Mouse (Mus musculus): ENCODE measurements around the gene Tbc1d12.
"Not testable (repeated sequence)": the region's sequence is repeated elsewhere in the genome, so short reads cannot be mapped to it uniquely, and the experiment has no call there.

Tbc1d12 gene

DNA sequence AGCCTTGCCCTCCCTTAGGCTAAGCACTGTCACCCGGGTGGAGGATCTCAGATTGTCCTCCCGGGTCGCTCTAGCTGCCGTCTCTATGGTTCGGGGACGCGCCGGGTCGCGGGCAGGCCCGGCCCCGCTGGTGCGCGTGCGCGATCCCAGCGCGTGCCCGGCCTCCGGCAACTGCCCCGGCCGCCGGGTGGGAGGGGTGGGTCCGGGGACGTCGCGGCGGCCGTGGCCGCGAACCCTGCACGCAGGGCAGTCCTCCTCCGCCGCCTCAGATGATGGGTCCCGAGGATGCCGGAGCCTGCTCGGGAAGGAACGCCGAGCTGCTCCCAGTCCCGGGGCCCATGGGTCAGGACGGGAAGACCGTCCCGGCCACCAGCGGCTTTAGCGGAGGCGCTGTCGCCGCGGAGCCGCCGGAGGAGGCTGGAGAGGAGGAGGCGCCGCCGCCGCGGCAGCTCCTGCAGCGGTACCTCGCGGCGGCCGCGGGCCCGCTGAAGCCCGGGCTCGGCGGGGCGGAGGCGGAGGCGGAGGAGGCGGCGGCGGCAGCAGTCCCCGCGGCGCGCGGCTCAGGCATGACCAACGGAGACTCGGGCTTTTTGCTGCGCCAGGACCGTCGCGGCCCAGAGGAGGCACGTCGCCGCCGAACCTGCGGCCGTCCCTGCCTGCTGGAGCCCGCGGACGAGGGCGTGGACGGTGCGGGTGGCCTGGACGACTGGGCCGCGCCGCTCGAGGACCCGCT lies at the start of gene Tbc1d12:
Gene Tbc1d12, plus strand, starts transcription at position 142 of the 733 bp plus-strand sequence.
- peak; percentile 91 for DNase-seq

DNA sequence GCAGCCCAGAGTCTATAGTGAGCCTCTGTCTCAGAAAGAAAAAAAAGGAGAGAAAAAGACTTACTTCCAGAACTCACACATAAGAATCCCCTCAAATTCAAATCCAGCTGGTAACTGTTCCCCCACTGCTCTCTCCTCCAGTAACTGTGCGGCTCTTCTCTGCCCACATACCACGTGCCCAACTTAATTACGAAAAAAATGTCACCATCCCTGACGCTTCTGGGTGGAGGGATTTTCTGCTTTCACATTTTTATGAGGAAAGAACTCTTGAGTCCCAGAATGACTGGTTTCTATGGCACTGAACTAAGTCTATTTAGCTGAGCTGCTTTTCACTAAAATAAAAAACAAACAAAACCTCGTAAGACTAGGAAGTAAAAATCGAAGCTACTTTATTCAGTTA lies 48.6 kb upstream of the Tbc1d12 start:
- no peak for DNase-seq

DNA sequence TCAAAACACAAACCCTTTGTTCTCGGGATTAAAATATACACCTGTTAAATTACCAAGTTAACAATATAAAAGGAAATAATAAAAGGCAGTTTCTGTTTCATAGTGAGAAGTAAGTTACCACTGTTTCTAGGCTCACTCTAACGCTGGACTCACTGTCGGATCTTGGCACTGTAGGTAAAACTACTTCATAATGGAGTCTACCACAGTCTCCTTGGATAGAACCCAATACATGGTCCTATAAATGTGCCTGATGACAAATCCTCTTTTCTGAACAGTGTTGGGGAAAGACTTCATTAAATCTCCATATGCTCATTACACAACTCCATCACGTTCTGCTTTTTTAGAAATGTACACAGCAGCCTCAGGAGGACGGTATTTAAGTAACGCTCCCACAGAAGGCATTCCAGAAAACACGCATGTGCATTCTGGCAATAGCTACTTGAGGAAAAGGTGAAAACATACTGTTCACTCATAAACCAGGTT lies 42.8 kb upstream of the Tbc1d12 start:
- DNase-seq = no peak

DNA sequence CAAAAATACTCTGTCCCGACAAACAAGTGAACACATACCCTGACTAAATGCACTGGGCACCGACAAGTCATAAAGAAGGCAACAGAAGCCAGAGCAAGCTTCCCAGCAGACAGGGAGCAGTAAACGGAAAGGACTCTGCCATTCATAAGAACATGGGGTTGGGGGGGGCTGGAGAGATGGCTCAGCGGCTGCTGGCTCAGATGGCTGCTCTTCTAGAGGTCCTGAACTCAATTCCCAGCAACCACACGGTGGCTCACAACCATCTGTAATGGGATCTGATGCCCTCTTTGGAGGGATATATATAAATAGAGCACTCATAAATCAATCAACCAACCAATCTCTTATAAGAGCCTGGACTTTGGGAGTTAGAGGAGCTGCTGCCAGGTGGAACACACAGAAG lies 39.8 kb upstream of the Tbc1d12 start:
- DNase-seq = no peak

DNA sequence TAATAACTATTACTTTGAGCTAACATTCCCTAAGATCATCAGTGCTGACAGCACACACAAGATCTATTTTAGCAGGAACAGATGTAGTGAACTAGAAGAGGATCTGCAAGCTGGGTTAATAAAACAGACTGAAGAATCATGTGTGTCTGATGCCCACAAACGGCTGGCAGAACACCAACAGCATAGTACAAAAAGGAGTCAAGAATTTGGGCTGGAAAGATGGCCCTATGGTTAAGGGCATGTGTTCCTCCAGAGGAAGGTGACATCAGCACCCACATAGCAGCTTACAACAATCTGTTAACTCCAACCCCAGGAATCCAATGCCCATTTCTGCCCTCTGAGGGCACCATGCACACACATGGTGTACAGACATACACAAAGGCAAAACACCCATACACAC lies 38.1 kb upstream of the Tbc1d12 start:
- DNase-seq = no peak

DNA sequence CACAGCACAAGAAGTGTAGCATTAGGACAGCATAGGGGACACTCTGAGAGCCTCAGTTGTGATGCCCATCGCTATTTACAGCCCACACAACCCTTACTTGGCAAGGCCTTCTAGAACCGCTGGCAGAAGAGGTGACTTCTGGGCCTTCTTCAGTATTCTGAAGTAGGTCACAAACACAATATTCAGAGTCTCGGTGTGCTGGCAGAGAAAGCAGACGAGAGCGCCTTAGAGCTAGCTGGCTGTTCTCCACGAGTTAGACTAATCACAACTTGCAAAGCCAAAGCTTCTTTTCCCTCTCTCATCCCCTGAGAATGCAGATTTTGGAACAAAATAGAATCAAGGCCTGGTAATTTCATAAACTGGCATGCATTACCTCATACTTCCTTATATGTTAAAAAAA lies 37.6 kb upstream of the Tbc1d12 start:
- no peak for DNase-seq

DNA sequence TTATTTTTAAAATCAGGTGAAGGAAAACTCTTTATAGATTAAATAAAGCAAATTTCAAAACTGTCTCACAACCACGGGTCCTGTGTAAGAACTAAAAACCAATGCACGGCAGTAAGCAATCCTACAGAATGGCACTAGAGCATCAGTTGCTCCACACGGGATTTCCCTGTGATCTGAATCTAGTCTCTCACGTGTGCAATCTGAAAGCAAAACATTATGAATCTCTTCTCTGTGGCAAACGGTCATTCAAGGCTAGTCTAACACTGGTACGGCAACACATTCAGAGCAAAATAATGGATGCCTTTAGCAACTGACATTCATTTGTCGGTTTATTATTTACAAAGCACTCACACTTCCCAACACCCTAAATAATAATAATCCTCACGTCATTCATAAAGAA lies 18.2 kb upstream of the Tbc1d12 start:
- DNase-seq = no peak

DNA sequence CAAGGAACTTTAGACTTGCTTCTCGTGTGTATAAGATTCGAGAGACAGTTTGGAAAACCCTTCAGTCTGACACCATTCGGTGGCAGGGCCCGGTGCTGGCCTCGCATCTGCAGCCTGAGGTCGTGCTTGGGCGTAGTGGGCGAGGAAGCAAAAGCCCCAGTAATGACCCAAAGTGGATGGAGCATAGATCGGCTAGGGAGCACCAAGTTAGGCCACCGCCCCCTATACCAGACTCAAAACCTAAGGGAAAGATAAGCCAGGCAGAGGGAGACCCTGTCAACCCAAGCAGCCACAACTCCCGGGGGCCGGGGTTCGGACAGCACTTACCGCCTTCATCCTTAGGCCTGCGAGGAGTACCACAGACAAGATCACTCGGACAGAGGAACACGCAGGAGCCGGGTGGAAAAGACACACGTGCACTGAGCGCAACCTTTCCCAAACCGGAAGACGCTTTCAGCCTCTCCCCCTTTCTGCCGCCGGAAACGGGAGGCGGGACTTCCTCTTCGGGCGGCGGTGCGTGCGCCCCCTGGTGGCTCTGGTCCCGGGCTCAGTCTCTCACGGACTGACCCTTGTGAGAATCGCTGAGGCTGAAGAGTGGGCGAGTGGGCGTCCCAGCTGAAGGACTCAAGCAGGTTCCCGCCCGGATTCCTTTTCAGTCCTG lies 17.5 kb upstream of the Tbc1d12 start, which contains the start of gene Noc3l:
Gene Noc3l, minus strand, starts transcription at position 472 of the 661 bp plus-strand sequence.
- peak; percentile 99 for DNase-seq

DNA sequence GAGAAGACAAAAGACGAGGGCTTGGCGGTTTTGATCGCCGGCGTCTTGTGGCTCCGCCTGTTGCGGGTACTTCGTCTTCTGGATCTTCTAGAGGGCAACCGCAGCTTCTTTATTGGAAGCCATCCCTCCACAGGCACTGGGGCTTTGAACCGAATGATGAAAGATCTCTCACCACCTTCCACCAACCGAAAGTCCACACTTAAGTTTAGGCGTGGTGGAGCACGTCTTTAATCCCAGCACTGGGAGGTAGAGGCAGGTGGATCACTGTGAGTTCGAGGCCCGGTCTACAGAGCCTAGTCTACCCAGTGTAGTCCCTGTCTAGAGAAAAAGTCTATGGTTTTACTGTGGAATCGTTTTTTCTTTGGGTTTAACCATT lies 17.0 kb upstream of the Tbc1d12 start:
- no peak for DNase-seq

DNA sequence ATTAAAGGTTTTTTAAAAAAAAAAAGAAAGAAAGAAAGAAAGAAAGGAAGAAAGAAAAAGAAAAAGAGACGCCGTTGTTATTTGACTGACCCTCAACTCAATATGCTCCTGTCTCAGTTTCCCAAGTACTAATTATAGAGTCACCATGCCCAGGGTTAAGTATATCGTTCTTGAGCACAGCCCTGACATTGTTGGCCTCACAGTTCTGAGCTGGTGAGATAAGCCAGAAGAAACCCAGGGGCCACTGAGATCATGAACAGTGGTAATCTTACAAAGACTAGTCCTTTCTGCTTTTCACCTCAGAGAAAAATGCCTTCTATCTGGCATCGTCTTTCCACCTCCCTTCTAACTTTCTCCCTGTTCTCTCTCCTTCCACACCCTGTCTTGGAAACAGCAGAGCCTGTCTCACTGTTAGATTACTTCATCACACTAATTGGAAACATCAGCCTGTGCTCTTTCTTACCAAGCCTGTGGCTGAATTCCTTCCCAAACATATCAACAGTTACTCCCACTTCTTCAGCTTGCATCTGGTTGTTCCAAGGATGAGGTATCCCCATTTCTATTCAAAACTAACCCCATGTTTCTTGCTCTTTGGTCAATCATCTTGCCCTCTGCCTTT lies 16.1 kb upstream of the Tbc1d12 start:
- DNase-seq = no peak

DNA sequence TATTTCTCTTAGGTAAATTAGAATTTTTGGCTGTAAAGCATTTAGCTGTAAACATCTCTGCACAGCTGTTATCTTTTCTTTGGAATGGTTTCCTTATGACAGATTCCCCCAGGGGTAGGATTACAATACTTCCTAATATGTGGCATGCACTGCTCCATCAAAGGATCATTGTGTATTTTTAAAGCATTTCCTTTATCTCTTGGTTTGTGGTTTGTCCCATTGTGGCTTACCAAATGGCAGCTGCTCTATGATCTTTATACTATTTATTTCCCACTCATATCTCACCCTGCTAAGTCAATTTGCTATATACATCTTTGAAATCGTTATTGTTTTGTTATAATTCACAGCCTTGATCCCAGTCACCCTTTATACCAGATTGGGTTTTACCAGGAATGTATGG lies 3.2 kb upstream of the Tbc1d12 start:
- DNase-seq = no peak

DNA sequence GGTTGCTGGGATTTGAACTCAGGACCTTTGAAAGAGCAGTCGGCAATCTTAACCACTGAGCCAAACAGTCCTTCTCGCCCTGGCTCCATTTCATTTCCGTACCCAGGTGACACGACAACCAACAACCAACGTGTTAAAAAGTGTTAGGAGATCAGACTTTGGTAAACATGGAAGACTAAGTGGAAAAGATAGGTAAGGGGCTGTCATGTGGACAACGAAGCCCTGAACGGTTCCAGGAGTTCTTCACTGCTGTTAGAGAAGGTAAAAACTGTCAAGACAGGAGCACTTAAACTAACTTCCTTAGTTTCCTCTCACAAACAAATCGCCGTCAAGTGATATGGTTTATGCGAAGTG lies 318 bp upstream of the Tbc1d12 start:
- DNase-seq = no peak

DNA sequence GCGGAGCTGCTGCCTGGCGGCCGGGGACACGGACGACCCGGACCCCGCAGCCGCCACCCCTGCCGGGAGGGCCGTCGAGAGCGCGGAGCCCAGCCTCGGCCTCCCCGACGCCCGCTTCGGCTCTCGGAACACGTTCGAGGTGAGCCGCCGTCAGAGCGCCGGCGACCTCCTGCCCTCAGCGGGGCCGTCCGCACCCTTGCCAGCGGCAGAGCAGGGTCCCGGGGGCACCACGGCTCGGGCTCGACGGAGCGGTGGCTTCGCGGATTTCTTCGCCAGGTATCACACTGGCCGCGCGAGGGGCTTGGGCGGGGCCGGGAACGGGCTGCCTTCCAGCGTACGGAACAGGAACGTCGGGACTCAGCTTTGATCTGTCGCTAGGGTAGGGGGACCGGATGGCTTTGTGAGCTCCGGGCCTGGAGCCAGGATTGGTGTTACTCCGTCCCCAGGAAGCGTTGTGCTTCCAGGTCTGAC lies 827 bp downstream of the Tbc1d12 start:
- peak; percentile 64 for DNase-seq

DNA sequence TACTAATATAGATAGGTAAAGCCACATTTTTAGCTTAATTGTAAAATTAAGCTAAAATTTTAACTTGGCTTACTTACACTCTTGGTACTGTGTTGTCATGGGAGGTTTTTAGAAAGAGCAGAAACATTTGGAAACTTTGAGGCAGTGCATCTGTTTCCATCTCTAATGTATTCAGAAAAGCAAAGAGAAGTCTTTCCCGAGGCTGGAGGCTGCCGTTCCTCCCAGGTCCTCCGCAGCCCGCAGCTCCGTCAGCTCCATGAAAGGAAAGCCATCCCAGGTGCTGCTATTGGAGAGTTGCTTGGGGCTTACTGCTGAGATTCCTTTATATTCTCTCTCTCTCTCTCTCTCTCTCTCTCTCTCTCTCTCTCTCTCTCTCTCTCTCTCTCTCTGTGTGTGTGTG lies 8.4 kb downstream of the Tbc1d12 start:
- DNase-seq = no peak

DNA sequence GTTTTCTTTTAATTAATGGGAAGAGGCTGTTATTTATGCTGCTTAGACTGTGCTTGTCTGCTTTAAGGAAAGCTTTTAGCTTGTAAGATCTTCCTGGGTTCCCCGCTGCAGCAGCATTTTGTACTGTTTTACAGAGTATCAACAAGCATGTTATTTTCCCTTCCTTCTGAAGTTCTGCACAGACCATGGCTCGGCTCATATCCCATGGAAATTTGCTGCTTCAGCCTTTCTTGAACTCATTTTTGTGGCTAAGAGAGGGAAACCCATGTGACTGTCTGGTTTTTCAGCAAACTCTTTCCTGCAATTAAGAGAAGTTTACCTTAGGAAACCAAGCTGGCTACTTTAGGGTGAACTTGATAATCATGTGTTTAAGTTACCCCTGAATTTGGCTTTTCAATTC lies 10.0 kb downstream of the Tbc1d12 start:
- DNase-seq = no peak

DNA sequence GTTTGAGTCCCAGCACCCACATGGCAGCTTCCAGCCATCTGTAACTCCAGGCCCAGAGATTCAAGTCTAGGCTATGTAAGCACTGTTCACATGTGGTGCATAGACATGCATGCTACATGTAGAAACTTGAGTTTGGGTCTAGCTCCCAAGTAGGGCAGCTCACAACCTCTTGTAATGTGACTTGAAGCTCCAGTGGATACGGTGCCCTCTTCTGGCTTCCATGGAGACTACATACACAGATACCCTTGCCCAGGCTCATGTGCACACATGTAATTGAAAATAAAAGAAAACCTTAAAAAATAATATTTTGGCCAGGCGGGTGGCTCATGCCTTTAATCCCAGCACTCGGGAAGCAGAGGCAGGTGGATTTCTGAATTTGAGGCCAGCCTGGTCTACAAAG lies 21.8 kb downstream of the Tbc1d12 start:
- DNase-seq = no peak

DNA sequence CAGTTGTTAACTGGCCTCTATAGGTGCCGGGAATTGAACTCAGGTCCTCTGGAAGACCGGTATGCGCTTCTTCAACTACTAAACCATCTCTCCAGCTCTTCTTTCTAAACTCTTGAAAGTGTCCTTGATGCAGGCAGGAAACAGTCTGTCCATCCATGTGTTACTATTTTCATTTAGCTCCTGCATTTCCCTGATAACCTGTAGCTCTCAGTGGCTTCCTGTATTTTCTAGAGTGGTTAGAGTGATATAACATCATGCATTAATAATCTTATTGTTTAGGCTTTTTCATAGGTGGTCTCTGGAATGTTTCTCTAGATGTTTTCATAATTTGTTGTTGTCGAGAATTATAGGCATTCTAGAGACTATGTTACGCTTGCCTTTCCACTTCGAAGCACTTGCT lies 26.1 kb downstream of the Tbc1d12 start:
- DNase-seq = no peak

DNA sequence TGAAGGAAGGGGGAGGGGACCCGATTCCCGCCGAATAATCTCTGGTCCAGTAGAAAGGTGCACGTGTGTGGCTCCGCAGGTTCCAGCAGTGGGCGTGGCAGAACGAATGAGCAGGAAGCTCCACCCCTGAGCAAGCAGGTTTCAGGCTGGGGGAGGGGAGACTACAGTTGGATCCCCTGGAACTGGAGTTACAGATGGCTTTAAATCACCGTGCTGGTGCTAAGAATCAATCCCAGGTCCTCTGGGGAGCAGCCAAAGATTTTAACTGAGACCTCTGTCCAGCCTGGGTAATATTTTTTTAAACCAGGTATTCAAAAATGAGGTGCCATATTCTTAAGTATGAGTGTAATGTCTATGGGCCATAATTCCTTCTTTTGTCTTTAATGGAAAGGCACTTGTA lies 38.4 kb downstream of the Tbc1d12 start:
- DNase-seq = not testable (repeated sequence)

DNA sequence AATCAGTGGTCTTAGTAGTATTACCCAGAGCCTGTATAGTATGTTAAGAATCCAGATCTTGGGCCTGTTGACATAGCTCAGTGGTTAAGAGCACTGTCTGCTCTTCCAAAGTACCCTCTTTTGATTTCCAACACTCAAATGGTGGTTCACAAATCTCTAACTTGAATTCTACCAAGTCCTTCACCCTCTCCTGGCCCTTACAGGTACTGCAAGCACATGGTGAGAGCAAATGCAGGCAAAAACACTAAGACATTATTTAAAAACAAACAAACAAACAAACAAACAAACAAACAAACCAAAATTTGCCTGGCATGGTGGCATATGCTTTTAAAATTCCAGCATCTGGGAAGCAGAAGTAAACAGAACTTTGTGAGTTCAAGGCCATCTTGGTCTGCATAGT lies 43.9 kb downstream of the Tbc1d12 start:
- DNase-seq = no peak

DNA sequence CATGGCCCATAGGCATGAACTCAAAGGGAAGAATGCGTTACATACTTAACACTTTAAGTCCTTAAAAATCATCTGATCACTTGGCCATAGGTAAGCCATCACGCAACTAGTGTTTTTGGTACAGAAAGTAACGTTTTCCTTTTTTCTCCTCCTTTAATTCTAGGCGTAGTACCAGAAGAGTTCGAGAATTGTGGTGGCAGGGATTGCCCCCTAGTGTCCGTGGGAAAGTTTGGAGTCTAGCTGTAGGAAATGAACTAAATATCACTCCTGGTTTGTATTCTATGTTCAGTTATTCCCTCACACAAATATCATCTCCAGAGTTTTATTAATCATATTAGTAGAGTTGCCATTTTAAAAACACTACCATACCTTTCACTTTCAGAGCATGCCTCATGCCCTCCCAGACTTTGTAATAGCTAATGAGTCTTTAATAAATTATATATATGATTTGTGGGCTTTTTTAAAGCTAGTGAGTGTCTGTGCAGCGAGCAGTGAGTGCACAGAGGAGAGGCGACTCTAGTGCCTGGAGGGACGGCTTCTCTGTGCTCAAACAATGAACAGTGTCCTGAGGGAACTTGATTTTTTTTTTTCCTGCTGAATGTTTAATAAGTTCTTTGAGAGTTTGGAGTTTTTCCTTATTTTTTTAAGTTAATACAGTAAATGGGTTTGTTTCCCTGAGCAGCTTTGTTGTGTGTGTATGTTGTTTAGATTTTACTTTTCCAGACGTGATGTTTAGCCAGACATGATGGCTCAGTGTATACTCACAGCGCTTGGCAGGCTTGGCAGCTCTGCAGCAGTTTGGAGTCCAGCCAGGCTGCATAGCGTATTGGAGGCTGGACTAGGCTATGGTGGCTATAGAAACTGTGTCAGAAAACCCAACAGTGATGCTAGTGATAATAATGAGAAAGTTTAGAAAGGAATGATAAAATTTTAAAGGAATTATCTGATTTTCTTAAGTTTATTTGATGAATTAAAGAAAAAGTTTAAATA lies 65.1 kb downstream of the Tbc1d12 start:
- peak; percentile 40 for DNase-seq

DNA sequence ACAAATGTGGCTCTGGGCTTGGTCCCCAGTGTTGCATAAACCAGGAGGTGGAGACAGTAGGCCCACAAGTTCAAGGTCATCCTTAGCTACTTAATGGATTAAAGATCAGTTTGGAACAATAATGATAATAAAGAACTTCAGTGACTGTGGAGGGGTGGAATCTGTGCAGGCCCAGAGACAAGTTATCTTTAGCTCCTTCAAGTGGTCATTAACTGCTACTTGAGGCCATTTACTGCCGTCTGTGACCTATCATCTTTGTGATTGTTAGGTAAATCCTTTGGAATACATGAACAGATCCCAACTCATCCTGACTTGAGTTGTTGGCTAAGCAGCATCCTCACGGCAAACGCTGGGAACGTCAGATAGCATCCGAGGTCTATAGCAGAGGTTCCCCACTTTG lies 66.1 kb downstream of the Tbc1d12 start:
- no peak for DNase-seq

DNA sequence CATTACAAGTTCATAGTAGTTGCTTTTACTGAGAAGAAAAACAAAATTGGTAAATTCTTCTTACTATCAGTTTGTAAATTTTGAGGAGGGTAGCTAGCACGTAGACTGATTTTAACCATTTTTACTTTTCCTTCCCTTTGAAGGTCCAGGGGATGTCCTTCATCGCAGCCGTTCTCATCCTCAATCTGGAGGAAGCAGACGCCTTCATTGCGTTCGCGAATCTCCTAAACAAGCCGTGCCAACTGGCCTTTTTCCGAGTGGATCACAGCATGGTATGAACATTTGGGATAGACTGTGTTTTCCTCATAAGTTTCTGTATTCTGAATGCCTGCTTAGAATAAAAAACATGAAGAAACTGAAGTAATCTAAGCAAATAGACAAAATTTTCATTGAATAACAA lies 77.4 kb downstream of the Tbc1d12 start:
- DNase-seq = peak; percentile 36

DNA sequence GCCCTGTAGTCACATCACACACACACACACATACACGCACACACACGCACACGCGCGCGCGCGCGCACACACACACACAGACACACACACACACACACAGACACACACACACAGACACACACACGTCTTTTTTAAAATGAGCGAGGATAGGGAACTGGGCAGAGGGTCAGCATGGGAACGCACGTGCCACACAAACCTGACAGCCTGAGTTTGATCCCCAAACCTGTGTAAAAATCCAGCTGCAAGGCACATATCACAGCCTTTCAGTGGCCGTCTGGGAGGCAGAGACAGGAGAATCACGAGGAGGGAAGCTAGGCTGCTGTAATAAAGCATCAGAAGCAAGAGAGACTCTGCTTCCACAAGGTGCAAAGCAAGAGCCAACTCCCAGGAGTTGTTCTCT lies 78.5 kb downstream of the Tbc1d12 start:
- DNase-seq = no peak

All from right cerebral cortex, postnatal 4 days (tissue).